Mouse (Mus musculus): ENCODE measurements at regions not wholly inside any gene's neighbourhood (a gene's known extent, or its start where the extent isn't known, plus 50 kb on each side); places are given as distances from the start of the nearest gene placed in this dataset.

DNA sequence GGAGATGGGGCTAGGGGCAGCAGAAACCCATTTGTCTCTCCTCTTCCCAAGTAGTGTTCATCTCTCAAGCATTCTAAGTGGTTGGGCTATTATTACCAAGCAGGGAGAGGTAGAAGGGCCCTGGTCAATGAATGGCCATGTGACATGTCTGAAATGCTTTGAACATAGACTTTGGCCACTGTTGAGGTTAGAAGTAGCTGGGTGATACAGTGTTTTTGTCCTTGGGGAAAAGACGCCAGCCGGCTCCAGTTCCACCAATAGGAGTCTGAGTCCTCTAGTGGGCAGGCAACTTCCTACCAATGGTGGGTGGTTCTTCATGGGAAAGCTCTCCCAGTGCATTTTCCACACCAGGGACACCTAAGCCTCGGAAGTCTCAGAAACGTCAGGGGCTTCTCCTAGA is 497.3 kb upstream of the Mgmt start:
- H3K27ac ChIP-seq, result no peak overlapping the region
- no peaks in the 10 kb centered on the region for H3K9me3 ChIP-seq (replicated peaks)
- WGBS (ENCODE audit: insufficient replicate concordance), result 71% methylated on average over 4 of the region's 4 CpGs
- H3K27me3 ChIP-seq, result no peaks in the 10 kb centered on the region
- H3K36me3 ChIP-seq, result no peaks in the 10 kb centered on the region
- H3K4me1 ChIP-seq (replicated peaks), result no peaks in the 10 kb centered on the region
- no peak overlapping the region for H3K4me3 ChIP-seq (replicated peaks)
- no peak overlapping the region for H3K4me2 ChIP-seq
- H3K9ac ChIP-seq, result no peak overlapping the region
- DNase-seq (no peak), ATAC-seq (ENCODE audit: low read depth) (no peak)

DNA sequence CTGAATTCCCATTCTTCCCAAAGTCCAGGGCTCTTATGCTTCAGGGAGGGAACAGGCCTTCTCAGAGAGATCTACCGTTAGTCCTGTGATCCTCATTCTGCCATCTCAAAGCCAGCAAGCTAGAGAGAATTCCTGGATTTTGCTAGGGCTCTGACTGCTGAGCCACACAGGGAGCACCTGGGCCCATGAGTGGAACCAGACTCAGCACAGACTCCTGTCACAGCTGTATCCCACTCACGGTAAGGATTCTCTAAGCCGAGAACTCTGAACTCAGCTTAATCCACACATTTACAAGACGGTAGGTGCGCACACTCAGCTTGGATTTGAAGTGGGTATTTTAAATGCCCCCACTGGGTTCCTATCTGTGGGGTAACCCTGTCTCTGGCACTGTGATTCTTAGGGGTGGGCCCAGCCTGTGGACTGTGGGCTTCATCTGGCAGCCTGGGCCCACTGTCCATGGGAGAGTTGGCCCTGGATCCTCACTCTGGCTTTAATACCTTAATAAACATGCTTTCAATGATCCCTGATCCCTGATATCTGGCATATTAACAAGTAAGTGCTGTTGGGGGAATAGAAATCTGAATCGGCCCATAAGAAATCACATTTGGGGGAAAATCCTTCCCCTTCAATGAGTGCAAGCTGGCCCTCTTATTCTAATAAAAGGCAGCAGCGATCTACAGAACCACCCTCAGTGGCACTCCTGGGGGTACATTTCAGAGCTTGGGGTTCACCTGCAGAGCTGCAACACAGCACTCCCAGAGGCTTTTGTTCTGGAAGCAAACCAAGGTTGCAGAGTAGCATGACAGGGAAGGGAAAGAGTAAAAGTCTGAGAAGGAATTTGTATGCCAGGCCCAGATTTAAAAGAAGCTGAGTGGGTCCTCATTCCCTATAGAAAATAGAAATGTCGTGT is 491.5 kb upstream of the Mgmt start:
- no peak overlapping the region for H3K9ac ChIP-seq
- ATAC-seq (ENCODE audit: low read depth) (no peak), DNase-seq (no peak)
- H3K4me3 ChIP-seq (replicated peaks), result no peak overlapping the region
- no peak overlapping the region for H3K27ac ChIP-seq
- no peaks in the 10 kb centered on the region for H3K9me3 ChIP-seq (replicated peaks)
- H3K27me3 ChIP-seq, result no peaks in the 10 kb centered on the region
- no peak overlapping the region for H3K4me2 ChIP-seq
- no peaks in the 10 kb centered on the region for H3K4me1 ChIP-seq (replicated peaks)
- no peaks in the 10 kb centered on the region for H3K36me3 ChIP-seq
- 66% methylated on average over 8 of the region's 8 CpGs for WGBS (ENCODE audit: insufficient replicate concordance)

DNA sequence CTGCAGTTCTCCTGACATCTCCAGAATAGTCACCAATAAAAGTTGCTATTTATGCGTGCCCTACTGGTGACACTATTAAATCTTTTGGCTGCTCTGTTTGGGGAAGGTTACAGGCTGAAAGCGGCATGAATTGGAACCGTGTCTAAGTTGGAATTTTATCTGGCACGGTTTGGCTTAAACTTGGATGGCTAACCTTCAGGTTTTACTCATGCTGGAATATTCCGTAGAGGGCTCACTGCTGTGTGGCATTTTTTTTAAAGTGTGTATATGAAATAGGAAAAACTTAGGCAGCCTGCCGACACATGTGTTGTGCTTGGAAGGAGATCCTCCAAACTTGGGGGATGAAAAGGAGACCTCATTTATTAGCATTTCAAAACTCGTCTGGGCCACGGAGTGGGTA is 489.0 kb upstream of the Mgmt start:
- Histone ChIP-seq H3K9me3 (replicated peaks) (no peaks in the 10 kb centered on the region), H3K9ac (no peak overlapping the region), H3K27ac (no peak overlapping the region), H3K27me3 (no peaks in the 10 kb centered on the region), H3K4me2 (no peak overlapping the region), H3K4me3 (replicated peaks) (no peak overlapping the region), H3K4me1 (replicated peaks) (no peaks in the 10 kb centered on the region), H3K36me3 (no peaks in the 10 kb centered on the region)
- WGBS (ENCODE audit: insufficient replicate concordance), result 71% methylated on average over 8 of the region's 8 CpGs
- ATAC-seq (ENCODE audit: low read depth) (no peak), DNase-seq (no peak)

DNA sequence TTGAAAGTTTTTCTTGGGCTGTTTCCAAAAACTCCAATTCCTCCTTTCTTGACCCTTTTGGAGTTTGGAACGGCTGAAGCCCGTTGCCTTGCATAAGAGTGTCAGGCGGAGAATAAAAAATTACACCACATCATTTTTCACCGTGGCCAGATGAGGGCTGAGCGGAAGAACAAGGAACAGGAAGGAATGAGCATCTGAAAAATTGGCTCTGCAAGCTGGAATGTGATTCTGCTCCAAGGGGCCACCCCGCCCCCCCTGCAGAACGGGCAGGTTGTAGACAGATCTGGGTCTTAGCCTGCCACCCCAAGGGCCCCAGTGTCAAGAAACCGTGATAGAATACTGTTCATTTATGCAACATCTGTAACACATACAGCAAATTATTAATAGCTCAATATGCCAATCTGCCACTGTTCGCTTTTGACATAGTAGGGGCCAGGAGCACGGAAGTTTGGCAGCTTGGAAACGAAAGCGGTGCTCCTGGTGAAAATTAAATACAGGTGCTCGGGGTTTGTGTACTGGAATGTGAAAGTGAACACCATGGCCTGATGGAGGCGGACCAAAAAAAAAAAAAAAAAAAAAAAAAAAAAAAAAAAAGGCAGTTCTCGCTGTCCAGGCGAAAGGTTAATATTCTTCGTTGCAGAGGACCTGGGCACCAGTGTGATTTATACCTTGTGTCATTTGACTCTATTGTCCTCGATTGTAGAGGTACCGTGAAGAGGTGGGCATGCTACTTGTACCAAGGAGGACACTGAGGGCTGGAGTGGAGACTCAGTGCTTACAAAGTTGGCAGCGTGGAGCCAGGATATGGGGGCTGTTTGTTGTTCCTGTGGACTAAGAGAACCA is 487.9 kb upstream of the Mgmt start:
- Histone ChIP-seq H3K9me3 (replicated peaks) (no peaks in the 10 kb centered on the region), H3K9ac (no peak overlapping the region), H3K4me2 (no peak overlapping the region), H3K27ac (no peak overlapping the region), H3K36me3 (no peaks in the 10 kb centered on the region), H3K4me1 (replicated peaks) (no peaks in the 10 kb centered on the region), H3K4me3 (replicated peaks) (no peak overlapping the region), H3K27me3 (no peaks in the 10 kb centered on the region)
- ATAC-seq (ENCODE audit: low read depth) (no peak), DNase-seq (no peak)
- WGBS (ENCODE audit: insufficient replicate concordance), result 72% methylated on average over 20 of the region's 20 CpGs

DNA sequence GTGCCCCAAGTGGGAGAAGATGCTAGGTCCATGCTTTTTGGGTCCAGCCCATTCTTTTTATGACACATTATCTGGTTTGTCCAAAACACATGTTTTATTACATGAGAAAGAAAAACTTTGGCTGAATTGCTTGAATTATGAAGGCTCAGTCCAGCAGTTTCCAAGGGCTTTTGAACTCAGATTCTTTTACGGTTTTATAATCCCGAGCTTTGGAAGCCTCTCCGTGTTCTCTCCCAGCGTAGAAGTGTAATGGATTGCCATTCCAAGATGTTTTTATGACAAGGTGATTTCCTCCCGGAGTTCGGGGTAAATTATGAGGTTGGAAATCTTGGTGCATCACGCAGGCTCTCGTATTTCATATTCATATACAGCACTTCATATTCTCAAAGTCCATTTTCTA is 479.6 kb upstream of the Mgmt start:
- DNase-seq (no peak), ATAC-seq (ENCODE audit: low read depth) (no peak)
- no peak overlapping the region for H3K4me2 ChIP-seq
- no peak overlapping the region for H3K4me3 ChIP-seq (replicated peaks)
- no peak overlapping the region for H3K9ac ChIP-seq
- H3K27ac ChIP-seq, result no peak overlapping the region
- H3K4me1 ChIP-seq (replicated peaks), result no peaks in the 10 kb centered on the region
- H3K36me3 ChIP-seq, result no peaks in the 10 kb centered on the region
- H3K9me3 ChIP-seq (replicated peaks), result no peaks in the 10 kb centered on the region
- 69% methylated on average over 8 of the region's 8 CpGs for WGBS (ENCODE audit: insufficient replicate concordance)
- no peaks in the 10 kb centered on the region for H3K27me3 ChIP-seq

DNA sequence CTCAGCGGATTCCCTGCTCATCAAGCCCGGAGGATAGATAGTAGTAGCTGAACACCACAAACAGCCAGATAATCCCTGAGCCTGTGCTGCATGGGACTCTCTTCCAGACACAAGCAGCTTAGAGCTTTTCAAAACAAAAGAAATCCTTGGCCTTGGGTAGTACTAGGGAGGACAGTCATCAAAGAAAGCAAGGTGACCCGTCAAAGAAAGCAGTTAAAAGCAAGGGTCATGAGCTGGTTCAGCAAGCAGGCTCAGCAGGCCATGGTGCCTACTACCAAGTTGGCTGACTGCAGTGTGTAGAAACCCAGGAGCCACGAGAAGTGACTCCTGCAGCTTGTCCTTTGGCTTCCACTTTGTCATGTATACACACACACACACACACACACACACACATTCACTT is 477.1 kb upstream of the Mgmt start:
- H3K27me3 ChIP-seq, result no peaks in the 10 kb centered on the region
- DNase-seq (no peak), ATAC-seq (ENCODE audit: low read depth) (no peak)
- H3K4me2 ChIP-seq, result no peak overlapping the region
- no peak overlapping the region for H3K9ac ChIP-seq
- no peak overlapping the region for H3K27ac ChIP-seq
- no peaks in the 10 kb centered on the region for H3K36me3 ChIP-seq
- no peaks in the 10 kb centered on the region for H3K4me1 ChIP-seq (replicated peaks)
- WGBS (ENCODE audit: insufficient replicate concordance), result 42% methylated on average over 4 of the region's 4 CpGs
- no peaks in the 10 kb centered on the region for H3K9me3 ChIP-seq (replicated peaks)
- no peak overlapping the region for H3K4me3 ChIP-seq (replicated peaks)

DNA sequence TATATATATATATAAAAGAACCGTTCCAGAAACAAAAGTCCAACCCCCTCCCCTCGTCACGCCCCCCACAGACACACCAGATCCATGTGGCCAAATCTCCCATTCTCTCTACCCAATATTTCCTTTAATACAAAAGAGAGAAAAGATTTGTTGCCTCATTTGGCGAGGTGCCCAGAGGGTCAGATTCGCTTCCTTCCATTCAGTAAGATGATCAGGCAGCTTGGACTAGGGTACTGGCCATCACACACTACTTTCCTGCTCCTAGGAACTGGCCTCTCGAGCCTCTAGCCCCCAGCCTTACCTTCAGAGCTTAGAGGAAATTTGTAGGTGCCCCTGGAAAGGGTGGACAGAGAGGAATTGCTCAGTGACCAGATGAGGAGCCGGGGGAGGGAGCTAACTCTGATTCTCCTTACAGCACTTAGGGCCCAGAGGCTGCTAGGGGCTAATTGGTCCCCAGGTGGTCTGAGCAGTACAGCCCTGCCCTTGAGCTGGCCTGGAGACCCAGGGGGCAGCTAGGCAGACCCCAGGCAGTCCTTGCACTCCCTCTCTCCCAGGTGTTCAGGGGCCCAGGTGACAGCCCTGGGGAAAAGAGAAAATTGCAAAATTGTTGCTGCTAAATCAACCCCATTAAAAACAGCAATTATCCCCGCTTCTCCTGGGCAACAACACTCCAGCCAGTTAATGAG is 470.4 kb upstream of the Mgmt start:
- no peak overlapping the region for H3K4me3 ChIP-seq (replicated peaks)
- no peak overlapping the region for H3K4me2 ChIP-seq
- no peaks in the 10 kb centered on the region for H3K4me1 ChIP-seq (replicated peaks)
- H3K27ac ChIP-seq, result no peak overlapping the region
- ATAC-seq (ENCODE audit: low read depth) (no peak), DNase-seq (no peak)
- no peaks in the 10 kb centered on the region for H3K27me3 ChIP-seq
- no peak overlapping the region for H3K9ac ChIP-seq
- H3K36me3 ChIP-seq, result no peaks in the 10 kb centered on the region
- no peaks in the 10 kb centered on the region for H3K9me3 ChIP-seq (replicated peaks)
- WGBS (ENCODE audit: insufficient replicate concordance), result 45% methylated on average over 8 of the region's 8 CpGs

DNA sequence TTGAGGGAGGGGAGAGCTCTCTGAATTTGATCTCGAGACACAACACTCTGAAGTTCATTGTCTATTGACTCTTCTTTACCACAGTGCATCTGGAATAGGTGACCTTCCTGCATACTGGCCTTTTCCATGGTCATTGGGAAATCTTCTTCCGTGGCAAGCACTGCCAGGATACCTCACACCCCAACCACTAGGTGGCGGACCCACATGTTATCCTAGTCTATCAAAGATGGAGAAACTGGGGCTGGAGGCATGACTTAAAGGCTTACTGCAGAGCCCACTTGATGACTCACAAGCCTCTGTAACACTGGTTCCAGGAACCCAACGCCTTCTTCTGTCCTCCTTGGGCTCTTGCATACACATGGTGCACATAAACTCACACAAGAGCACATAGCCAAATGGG is 467.2 kb upstream of the Mgmt start:
- H3K4me3 ChIP-seq (replicated peaks), result no peak overlapping the region
- H3K27ac ChIP-seq, result no peak overlapping the region
- H3K4me2 ChIP-seq, result no peak overlapping the region
- DNase-seq, result no peak
- WGBS (ENCODE audit: insufficient replicate concordance), result 40% methylated on average over 4 of the region's 4 CpGs
- no peaks in the 10 kb centered on the region for H3K9me3 ChIP-seq (replicated peaks)
- no peak overlapping the region for H3K9ac ChIP-seq
- H3K4me1 ChIP-seq (replicated peaks), result no peaks in the 10 kb centered on the region
- ATAC-seq (ENCODE audit: low read depth), result no peak
- no peaks in the 10 kb centered on the region for H3K27me3 ChIP-seq
- no peaks in the 10 kb centered on the region for H3K36me3 ChIP-seq

DNA sequence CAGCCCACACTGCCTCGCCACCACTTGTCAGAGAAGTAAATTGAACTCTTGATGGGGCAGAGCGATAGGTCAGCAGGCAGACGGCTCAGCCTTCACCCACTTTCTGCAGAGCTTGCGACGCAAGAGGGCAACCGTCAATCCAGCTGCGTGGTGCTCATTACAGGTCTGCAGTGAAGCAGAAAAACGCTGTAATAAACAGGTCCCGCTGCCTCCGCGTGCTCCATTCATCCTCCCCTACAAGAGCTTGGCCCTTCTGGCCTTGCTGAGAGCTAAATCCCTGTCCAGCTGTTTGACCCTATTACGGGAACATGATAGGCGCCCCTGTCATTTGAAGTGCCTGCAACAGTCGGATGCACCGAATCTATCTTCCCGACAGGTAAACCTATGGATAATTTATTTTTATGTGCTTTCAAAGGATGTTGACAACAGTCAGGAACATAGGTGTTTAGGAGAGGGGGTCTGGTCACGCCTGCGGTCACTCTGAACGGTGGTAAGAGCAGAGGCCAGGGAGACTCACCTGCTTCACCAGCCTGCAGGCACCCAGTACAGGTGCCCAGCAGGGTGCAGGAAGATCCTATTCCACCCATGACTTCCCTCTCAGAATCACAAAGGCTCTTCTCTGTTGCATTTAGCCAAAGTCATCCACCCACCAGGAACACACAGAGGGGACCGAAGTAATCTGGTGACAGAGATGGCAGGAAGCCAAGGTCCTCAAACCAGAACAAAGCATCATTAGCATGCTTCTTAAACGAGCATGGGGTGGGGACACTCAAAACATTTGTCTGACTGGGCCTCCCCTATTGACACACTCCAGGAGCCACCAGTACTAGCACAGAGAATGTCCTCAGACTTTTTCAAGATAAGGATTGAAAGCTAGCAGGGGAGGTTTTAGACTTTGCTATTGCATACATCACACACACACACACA is 464.1 kb upstream of the Mgmt start:
- Histone ChIP-seq H3K4me3 (replicated peaks) (no peak overlapping the region), H3K9me3 (replicated peaks) (no peaks in the 10 kb centered on the region), H3K36me3 (no peaks in the 10 kb centered on the region), H3K27me3 (no peaks in the 10 kb centered on the region), H3K4me1 (replicated peaks) (no peaks in the 10 kb centered on the region), H3K9ac (no peak overlapping the region), H3K4me2 (no peak overlapping the region), H3K27ac (no peak overlapping the region)
- DNase-seq (no peak), ATAC-seq (ENCODE audit: low read depth) (no peak)
- WGBS (ENCODE audit: insufficient replicate concordance), result 63% methylated on average over 21 of the region's 21 CpGs

DNA sequence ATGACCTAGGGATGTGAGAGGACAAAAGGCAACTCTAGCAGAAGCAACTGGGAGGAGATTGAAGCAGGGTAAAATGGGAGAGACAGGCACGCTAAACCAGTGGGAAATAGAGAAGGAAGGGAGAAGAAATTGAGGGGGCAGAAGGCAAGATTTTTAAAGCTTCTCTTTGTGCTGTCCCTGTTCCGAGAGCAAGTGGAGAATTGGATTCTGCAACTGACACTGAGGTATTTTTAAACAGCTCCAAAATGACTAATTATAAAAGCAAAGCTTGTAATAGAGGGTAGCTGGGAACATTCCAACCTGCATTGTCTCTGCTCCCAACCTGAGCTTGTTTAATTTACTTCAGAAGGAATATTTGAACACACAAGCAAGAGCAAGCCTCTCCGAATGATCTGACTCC is 460.7 kb upstream of the Mgmt start:
- ATAC-seq (ENCODE audit: low read depth) (no peak), DNase-seq (no peak)
- Histone ChIP-seq H3K9ac (no peak overlapping the region), H3K27ac (no peak overlapping the region), H3K4me2 (no peak overlapping the region), H3K4me1 (replicated peaks) (no peaks in the 10 kb centered on the region), H3K9me3 (replicated peaks) (no peaks in the 10 kb centered on the region), H3K4me3 (replicated peaks) (no peak overlapping the region), H3K27me3 (no peaks in the 10 kb centered on the region), H3K36me3 (no peaks in the 10 kb centered on the region)
- WGBS (ENCODE audit: insufficient replicate concordance), result 52% methylated on average over 3 of the region's 3 CpGs
